Mouse (Mus musculus) embryonic fibroblast, embryonic 13.5 days (primary cell): ENCODE results near the gene Naaa. TPM values are rescaled to one million over a fixed set of nuclear protein-coding genes. Genes with fewer than 3 reads are reported as not detected.

Source experiments
- H3K27ac ChIP-seq: 2 replicates; pipeline ENCODE4 v1.5.1; 2012; ENCODE audit warnings: low read length, control low read depth, inconsistent platforms; ENCODE audit not compliant: insufficient read depth
- H3K4me1 ChIP-seq: 2 replicates; pipeline ENCODE4 v1.6.1; 2011; ENCODE audit warnings: low read length; ENCODE audit not compliant: control insufficient read depth, insufficient read depth
- H3K4me3 ChIP-seq: 2 replicates; pipeline ENCODE4 v1.5.1; 2011; ENCODE audit warnings: mild to moderate bottlenecking, control low read depth, low read length; ENCODE audit not compliant: insufficient read depth
- CTCF ChIP-seq: IDR thresholded peaks from 2 replicates; pipeline ENCODE4 v1.5.1; 2011; ENCODE audit warnings: mild to moderate bottlenecking, control low read depth, low read length, moderate library complexity, borderline replicate concordance; ENCODE audit not compliant: insufficient read depth
- POLR2A ChIP-seq: IDR thresholded peaks from 2 replicates; pipeline ENCODE4 v1.6.1; 2011; ENCODE audit warnings: low read depth, mild to moderate bottlenecking, control low read depth, low read length, moderate library complexity
- polyA plus RNA-seq: library from polyadenylated mRNA; stranded (reverse); fragments of >200 nt; gene quantifications from 2 replicates; pipeline ENCODE4 v1.2.4, GENCODE M21; 2011; ENCODE audit warnings: low read depth; ENCODE audit not compliant: missing spikeins, insufficient read length

The Naaa gene
- polyA plus RNA-seq, 1 experiment = 20.4 TPM

DNA sequence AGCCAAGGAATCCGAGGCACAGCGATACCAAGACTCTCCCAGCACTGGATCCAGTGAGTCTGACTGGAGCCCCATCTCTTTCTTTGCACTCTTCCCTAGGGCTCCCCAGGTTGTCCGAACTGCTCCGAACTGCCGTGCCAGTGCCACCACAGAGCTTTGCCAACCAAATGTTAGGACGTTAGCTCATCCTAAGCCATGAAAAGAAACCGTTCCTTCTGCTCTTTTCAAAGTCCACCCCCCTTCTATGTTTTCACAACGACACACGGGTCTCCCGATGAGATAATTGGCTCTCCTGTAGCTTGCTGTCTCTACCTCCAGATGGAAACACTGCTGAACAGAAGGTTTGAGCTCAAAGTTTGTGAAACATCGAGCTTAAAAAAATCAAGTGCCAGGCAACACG lies 37.2 kb downstream of the Naaa start:
- no peaks in the 10 kb centered on the region for H3K4me1 ChIP-seq
- no peak overlapping the region for H3K4me3 ChIP-seq
- H3K27ac ChIP-seq = no peak overlapping the region
- TF ChIP-seq POLR2A = no peak
- no peak for TF ChIP-seq CTCF

GRCm38 (mm10) chr5:92239333-92240232 lies 38.4 kb downstream of the Naaa start:
- Histone ChIP-seq H3K27ac (no peak overlapping the region), H3K4me3 (no peak overlapping the region), H3K4me1 (no peaks in the 10 kb centered on the region)
- TF ChIP-seq POLR2A (no peak), CTCF (no peak)

GRCm38 (mm10) chr5:92234939-92235557 lies 42.9 kb downstream of the Naaa start:
- H3K4me1 ChIP-seq = no peaks in the 10 kb centered on the region
- TF ChIP-seq POLR2A (no peak), CTCF (no peak)
- no peak overlapping the region for H3K4me3 ChIP-seq
- no peak overlapping the region for H3K27ac ChIP-seq

DNA sequence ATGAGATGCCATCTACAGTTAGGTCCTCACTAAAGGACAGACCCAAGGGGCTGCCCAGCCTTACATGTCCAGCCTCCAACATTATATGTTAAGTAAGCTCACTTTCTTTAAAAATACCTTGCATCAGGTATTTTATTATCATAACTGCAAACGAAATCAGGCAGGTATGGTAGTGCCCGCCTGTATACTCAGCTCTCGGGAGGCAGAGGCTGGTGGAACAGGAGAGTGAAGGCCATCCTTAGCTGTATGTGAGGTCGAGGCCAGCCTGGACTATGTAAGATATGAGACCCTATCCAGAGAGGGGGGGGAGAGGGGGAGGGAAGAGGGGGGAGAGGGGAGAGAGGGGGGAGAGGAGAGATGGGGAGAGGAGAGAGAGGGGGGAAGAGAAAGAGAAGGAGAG lies 44.6 kb downstream of the Naaa start:
- no peaks in the 10 kb centered on the region for H3K4me1 ChIP-seq
- TF ChIP-seq CTCF = no peak
- TF ChIP-seq POLR2A = no peak
- no peak overlapping the region for H3K27ac ChIP-seq
- no peak overlapping the region for H3K4me3 ChIP-seq

- H3K4me3 ChIP-seq = no peak overlapping the region
- no peak overlapping the region for H3K27ac ChIP-seq
- no peaks in the 10 kb centered on the region for H3K4me1 ChIP-seq
- no peak for TF ChIP-seq CTCF
- TF ChIP-seq POLR2A = no peak
Measured at GRCm38 (mm10) chr5:92231836-92232235, 46.1 kb downstream of the Naaa start.

DNA sequence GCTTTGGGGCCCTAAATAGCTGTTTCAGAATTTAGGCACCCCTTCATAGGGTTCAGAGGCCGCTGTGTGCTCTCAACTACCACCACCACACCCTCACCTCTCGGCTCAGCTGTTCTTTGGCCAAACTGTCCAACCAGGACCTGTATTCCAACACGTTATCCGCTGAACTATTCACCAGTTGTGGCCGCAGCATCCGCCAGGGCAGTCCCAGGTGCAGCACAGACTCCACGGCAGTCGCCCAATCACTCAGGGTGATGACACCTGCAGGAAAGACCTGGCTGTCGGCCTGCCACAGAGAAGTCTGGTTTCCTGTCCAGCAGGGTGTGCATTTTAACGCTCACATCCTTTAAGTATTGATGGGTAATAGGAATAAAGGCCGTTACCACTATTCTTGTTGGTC lies 47.7 kb downstream of the Naaa start:
- Histone ChIP-seq H3K4me1 (no peaks in the 10 kb centered on the region), H3K4me3 (no peak overlapping the region), H3K27ac (no peak overlapping the region)
- no peak for TF ChIP-seq POLR2A
- TF ChIP-seq CTCF = no peak

DNA sequence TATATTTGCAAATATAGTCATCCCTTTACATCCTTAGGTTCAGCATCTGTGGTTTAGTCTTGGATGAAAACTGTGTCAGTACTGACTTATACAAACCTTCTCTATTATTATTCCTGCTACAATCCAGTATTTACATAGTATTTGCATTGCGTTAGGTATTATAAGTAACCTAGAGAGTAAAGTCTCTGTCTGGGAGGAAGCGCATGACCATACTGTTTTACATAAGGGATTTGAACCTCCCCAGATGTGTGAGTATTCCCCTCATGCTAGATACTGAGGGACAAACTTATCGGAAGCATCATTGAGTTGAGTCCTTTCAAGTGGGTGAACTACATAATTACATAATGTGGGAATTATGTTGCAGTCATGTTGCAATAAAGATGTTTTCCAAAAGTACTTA lies 48.5 kb downstream of the Naaa start:
- TF ChIP-seq POLR2A (no peak), CTCF (no peak)
- Histone ChIP-seq H3K4me3 (no peak overlapping the region), H3K27ac (no peak overlapping the region), H3K4me1 (no peaks in the 10 kb centered on the region)

DNA sequence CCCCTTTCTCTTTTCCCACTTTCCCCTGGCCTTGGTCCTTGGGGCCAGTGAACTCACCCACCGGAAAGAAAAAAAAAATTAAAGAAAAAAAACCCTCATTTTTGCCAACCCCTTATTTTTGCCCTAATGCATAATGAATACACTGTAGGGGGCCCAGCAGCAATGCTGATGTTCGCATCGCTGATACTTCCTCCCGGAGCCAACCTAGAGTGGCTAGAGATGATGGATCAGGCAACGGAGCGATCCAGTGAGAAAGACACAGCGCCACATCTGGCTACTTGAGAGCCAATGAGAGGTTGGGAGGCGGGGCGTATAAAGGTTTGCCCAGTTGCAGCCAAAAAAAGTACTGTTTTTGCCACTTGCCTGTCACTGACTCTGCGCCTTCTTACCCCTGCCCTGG lies 49.2 kb downstream of the Naaa start:
- TF ChIP-seq CTCF = no peak
- no peak for TF ChIP-seq POLR2A

DNA sequence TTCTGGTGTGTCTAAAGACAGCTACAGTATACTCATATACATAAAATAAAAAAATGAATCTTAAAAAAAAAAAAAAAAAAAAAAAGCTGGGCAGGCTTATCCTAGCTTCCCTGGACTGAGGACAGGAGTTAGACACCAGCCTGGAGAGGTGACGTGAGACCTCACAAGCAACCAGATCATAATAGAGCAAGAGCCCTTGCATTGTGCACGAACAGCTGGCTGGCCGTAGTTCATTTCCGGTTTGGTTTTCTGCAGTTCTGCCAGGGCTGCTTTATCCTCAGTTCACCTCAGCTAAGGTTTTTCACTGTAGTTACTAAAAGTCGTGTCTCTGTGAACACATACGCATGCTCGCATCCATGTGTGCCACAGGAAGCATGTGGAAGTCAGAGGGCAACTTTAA lies 50.2 kb downstream of the Naaa start:
- TF ChIP-seq POLR2A (no peak), CTCF (no peak)
- Histone ChIP-seq H3K4me3 (no peak overlapping the region), H3K4me1 (no peaks in the 10 kb centered on the region), H3K27ac (no peak overlapping the region)

More for the DNA sequence above, 49.2 kb downstream of the Naaa start:
- no peak overlapping the region for H3K4me3 ChIP-seq
- H3K27ac ChIP-seq = no peak overlapping the region
- no peaks in the 10 kb centered on the region for H3K4me1 ChIP-seq

- H3K4me3 ChIP-seq = no peak overlapping the region
- no peak for TF ChIP-seq CTCF
- no peak for TF ChIP-seq POLR2A
- H3K4me1 ChIP-seq = peaks cover 4% of the 10 kb centered on the region; the same call in 1 of the 2 replicates
- H3K27ac ChIP-seq = peak overlapping the region; percentile 91
Measured at GRCm38 (mm10) chr5:92220287-92220902, 57.6 kb downstream of the Naaa start.
